Mouse (Mus musculus) left cerebral cortex, postnatal 10 days (tissue): ENCODE results near the gene Pdcd2. TPM values are rescaled to one million over a fixed set of nuclear protein-coding genes. Genes with fewer than 3 reads are reported as not detected.

ENCODE experiments used
- DNase-seq, 2 experiments: peaks; one replicate each; pipeline ENCODE4 v3.0.0; 2021 to 2022; ENCODE audit warnings: low spot score in 2 of 2, mixed read lengths in 1 of 2; ENCODE audit errors: extremely low spot score in 1 of 2
- intact Hi-C: fragments of 180-260 bp; cut with DNase I; formaldehyde crosslinking; loops from one replicate; pipeline ENCODE4 v1.15.1; 2025
- total RNA-seq, 2 experiments: library from RNA; stranded (reverse); gene quantifications; 2 replicates each; pipeline ENCODE4 v1.2.3; 2021

Pdcd2 gene
- total RNA-seq, 2 experiments from 2014 or later, result 15.0 to 17.5 TPM

DNA sequence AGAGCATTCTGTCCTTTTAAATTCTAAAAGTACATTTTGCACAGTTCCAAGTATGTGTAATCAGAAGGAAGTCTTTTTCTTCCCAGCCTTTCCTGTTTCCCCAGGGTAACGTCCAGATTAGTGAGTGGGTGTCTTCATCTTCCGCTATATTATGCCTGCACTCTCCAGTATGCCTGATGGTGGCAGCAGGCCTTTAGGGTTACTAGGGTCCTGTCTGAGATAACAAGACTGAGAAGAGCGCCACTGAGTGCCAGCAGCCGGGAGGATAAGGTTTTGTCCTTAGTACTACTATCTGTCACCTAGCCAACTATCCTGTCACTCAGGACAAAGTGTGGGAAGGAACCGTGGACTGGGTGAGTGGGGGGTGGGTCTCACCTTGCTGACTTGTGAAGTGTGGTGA lies 9.3 kb downstream of the Pdcd2 start:
- no peak for DNase-seq
- intact Hi-C loops, result no loop called here

DNA sequence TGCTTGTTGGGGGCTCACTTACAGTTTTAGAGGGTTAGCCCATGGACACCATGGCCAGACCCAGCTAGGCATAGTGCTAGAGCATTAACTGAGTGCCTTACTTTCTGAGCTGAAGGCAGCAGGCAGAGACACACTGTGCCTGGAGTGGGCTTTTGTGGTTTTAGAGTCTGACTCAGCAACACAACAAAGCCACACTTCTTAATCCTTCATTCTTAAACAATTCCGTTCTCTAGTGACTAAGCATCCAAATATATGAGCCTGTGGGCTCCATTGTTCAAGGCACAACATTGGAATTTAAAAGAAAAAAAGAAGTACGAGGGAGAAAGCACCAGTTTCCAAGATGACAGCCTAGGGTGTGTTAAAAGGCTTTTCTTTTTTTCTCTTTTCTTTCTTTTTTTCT lies 16.4 kb downstream of the Pdcd2 start:
- intact Hi-C loops, result no loop called here
- no peak for DNase-seq

DNA sequence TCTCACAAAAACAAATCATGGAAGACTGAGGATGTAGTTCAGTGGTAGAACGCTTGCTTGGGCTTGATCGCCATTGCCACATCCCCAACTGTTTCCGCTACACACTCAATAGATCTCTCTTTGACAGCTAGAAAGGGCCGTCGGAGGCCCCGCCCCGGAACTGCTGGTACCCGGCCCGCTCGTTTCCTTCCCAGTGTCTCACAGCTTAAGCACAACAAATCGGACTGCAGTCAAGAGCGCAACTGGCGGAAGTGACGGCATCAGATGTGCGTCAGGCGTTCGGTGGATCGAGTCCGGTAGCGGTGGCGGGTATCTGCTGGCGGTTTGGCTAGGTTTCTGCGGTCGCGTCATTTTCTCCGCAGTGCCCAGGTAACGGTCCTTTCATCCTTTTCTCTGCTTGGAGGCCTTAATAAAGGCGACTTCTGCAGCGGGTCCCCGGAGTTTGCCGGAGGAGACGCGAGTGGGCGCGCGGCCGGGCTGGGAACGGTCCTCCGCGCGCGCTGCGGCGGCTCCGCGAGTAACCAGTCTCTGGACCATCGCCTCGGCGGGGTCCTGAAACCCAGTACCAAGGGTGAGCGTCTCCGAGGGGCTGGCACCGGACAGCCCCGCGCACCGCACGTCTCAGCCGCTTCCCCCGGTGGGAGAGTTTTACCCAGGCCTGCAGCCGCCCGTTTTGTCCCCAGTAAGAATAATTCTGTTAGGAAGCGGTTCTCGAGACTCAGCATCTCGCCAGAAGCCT lies 27.3 kb downstream of the Pdcd2 start, which contains the start of the genes Psmb1 and Tbp:
Gene Psmb1 (minus strand): TSS at position 96 of the 739 bp plus-strand sequence.
Gene Tbp (plus strand): TSS at position 233 of the 739 bp plus-strand sequence.
- intact Hi-C loops, result no loop called here
- peak; percentile 97 to 98 for DNase-seq

DNA sequence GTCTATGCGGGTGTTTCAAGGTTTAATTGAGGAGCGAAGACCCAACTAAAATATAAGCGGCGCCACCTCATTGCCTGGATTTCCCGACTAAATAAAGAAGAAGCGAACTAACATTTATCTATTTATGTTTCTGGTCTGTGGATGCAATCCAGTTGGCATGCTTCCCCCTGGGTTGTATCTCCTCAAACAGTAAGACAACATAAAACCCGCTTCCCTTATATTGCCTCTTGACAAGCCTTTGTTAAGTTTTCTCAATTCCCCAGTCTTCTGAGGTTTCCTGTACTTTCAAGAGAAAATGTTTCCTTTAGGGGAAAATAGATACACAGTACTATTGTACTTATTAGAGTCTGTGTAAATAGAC lies 28.4 kb downstream of the Pdcd2 start:
- intact Hi-C loops, result no loop called here

DNA sequence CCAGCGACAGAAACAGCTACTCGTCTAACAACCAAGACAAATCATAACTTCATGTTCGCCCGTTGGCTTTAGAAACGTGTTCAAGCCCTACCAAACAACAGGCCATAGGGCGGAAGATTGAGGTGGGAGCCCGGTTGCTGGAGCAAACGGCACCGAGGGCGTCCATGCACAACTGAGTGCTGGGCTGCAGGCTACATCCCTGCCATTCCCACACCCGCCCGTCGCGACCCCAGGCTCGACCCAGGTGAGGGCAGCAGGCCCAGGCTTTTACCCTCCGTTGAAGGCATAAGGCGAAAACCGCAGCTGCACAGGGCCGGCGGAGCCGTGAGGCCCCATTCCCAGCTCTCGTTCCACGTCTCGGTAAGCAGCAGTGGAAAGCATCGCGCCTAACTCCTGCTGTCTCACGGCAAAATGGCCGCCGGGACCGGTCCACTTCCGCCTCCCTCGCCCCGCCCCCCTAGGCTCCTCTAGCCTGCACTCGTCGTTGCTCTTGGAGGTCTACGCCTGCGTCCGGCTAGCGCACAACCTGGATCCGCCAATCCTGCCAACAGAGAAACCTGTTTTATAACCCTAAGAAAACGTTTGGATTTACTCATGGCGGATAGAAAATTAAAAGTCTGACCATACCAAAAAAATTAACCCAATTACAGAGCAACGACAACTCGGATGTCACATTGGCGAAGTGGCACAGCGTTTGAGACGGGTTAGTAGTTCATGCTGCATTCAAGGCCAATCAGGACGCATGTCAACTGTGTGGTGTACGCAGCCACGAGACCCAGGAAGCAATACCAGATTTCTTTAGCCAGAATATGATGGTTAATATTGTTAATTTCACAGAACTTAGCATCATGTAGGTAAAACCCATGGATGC lies 29.0 kb downstream of the Pdcd2 start:
- peak; percentile 92 to 97 for DNase-seq
- intact Hi-C loops, result no loop called here

More for the DNA sequence above, 28.4 kb downstream of the Pdcd2 start:
- peak; percentile 10 to 22 for DNase-seq

DNA sequence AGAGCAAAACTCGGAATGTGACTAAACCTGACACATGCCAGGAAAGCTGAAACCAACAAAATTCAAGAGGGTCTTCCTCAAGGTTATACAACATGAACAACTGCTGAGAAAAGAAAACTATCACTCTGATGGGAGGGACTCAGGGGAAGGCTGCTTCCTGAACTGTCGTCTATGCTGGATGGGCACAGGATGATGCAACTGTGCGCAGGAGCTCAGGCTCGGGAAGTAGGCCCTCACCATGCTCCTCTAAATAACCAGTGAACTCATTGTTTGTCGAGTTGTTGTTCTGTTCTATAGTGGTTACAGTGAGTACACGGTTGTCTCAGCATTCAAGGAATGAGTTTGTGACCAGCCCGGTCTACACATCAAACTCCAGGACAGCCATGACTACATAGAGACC lies 36.6 kb downstream of the Pdcd2 start:
- intact Hi-C loops, result no loop called here
- no peak for DNase-seq

DNA sequence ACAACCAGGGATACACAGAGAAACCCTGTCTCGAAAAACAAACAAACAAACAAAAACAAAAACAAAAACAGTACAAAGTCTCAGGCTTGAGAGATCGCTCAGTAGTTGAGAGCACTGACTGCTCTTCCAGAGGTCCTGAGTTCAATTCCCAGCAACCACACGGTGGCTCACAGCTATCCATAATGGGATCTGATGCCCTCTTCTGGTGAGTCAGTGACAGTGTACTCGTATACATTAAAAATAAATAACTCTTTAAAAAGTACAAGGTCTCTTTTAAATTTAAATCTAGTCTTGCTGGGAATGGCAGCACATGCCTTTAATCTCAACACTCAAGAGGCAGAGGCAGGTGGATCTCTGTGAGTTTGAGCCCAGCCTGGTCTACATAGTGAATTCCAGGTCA lies 54.4 kb downstream of the Pdcd2 start:
- no peak for DNase-seq
- intact Hi-C loops, result no loop called here

Other genes with a start within 250 kb of the Pdcd2 start
- 10 to 100 TPM; 10.6 to 12.0 TPM for gene Dll1, start 150.4 kb downstream of the Pdcd2 start, total RNA-seq
- gene Fam120b, start 131.1 kb downstream of the Pdcd2 start, total RNA-seq, result 10 to 100 TPM; 33.5 to 35.8 TPM
- 100 to 1,000 TPM; 133 to 148 TPM for gene Psmb1, start 27.6 kb downstream of the Pdcd2 start, total RNA-seq
- gene Tbp, start 27.4 kb downstream of the Pdcd2 start, total RNA-seq, result 10 to 100 TPM; 25.6 to 30.0 TPM
- 1 to 10 TPM; 1.2 to 2.2 TPM for gene Prdm9, start 37.1 kb upstream of the Pdcd2 start, total RNA-seq
- gene Chd1, start 177.7 kb upstream of the Pdcd2 start, total RNA-seq, result 10 to 100 TPM; 18.8 to 23.3 TPM